23 mouse cellular contexts compared by ENCODE assay signal in the genomic region with DNA sequence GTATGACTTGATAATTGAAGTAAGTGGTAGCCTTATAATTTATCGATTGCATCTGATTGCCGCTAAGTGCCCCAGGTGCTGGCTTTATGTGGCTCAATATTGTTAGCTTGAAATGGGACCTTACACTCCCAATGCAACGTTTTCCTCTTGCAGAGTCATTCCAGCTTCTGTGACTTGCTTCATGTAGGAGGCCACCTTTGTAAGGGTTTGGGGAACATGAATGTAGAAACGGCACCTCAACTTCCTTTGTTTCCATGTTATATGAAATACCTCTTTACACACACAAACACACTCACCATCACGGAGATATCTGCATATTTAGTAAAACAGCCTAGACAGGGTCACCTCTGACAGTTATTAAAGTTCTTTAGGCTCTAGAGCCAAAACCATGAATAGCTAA. TPM values are rescaled to one million over a fixed set of nuclear protein-coding genes. Genes with fewer than 3 reads are reported as not detected.
DNase-seq lines count a peak whose midpoint lies in the region; ATAC-seq lines count a peak whose summit lies in the region.
"Had no signal": no experiment of that assay in that cellular context is flagged by ENCODE, and none has a peak within 500 bp of the region (broad histone marks: within the 10 kb centered on the region; RNA-seq: fewer than 3 reads in every experiment).

No protein-coding gene starts in this region.

- no peaks in the 10 kb centered on the region for H3K9me3 ChIP-seq in midbrain, embryonic 11.5 days (ENCODE audit: control insufficient read depth, low read length)
- no peaks in the 10 kb centered on the region for H3K9me3 ChIP-seq in midbrain, embryonic 15.5 days
- H3K9me3 ChIP-seq: embryonic facial prominence, embryonic 10.5 days; embryonic facial prominence, embryonic 12.5 days; forebrain, embryonic 13.5 days; forebrain, embryonic 15.5 days; G1E had no signal

- peaks cover 2% of the 10 kb centered on the region; the same call in 1 of the 2 replicates for H3K4me1 ChIP-seq in midbrain, embryonic 11.5 days (ENCODE audit: control insufficient read depth, insufficient read depth, low read length)
- no peaks in the 10 kb centered on the region for H3K4me1 ChIP-seq in midbrain, embryonic 15.5 days
- H3K4me1 ChIP-seq: embryonic facial prominence, embryonic 12.5 days; forebrain, embryonic 13.5 days; forebrain, embryonic 15.5 days had no signal

- no peaks in the 10 kb centered on the region for H3K27me3 ChIP-seq in midbrain, embryonic 11.5 days (ENCODE audit: control insufficient read depth, insufficient read depth, low read length)
- H3K27me3 ChIP-seq in midbrain, embryonic 15.5 days (replicated peaks): no peaks in the 10 kb centered on the region
- H3K27me3 ChIP-seq: CH12.LX; embryonic facial prominence, embryonic 12.5 days; forebrain, embryonic 13.5 days; forebrain, embryonic 15.5 days; Patski had no signal

- no peak overlapping the region for H3K9ac ChIP-seq in midbrain, embryonic 11.5 days (ENCODE audit: low read length)
- H3K9ac ChIP-seq in midbrain, embryonic 15.5 days: no peak overlapping the region
- H3K9ac ChIP-seq: embryonic facial prominence, embryonic 12.5 days; forebrain, embryonic 13.5 days; forebrain, embryonic 15.5 days had no signal

- no peak overlapping the region for H3K27ac ChIP-seq in midbrain, embryonic 11.5 days (ENCODE audit: low read depth, low read length)
- H3K27ac ChIP-seq in midbrain, embryonic 15.5 days: no peak overlapping the region
- H3K27ac ChIP-seq: embryonic facial prominence, embryonic 10.5 days; embryonic facial prominence, embryonic 12.5 days; forebrain, embryonic 13.5 days; forebrain, embryonic 15.5 days had no signal

- H3K36me3 ChIP-seq in midbrain, embryonic 11.5 days (ENCODE audit: control insufficient read depth, insufficient read depth, low read length): no peaks in the 10 kb centered on the region
- H3K36me3 ChIP-seq in midbrain, embryonic 15.5 days (replicated peaks): no peaks in the 10 kb centered on the region
- H3K36me3 ChIP-seq: embryonic facial prominence, embryonic 10.5 days; embryonic facial prominence, embryonic 12.5 days; forebrain, embryonic 15.5 days; G1E had no signal

- 86% methylated on average over 5 of the region's 5 CpGs for WGBS in midbrain, embryonic 11.5 days
- 82% methylated on average over 5 of the region's 5 CpGs for WGBS in midbrain, embryonic 15.5 days

- no peak overlapping the region for H3K4me2 ChIP-seq in midbrain, embryonic 11.5 days
- H3K4me2 ChIP-seq in midbrain, embryonic 15.5 days: no peak overlapping the region
- H3K4me2 ChIP-seq: embryonic facial prominence, embryonic 12.5 days; forebrain, embryonic 13.5 days; forebrain, embryonic 15.5 days had no signal

- ATAC-seq in midbrain, embryonic 11.5 days (ENCODE audit: low FRiP score): no peak
- ATAC-seq in midbrain, embryonic 15.5 days (replicated peaks): no peak
- ATAC-seq in megakaryocyte, adult 5-6 weeks (ENCODE audit: poor library complexity, severe bottlenecking): peak; percentile 53
- no peak for ATAC-seq in inflammation-experienced regulatory T-cells, adult 6 months
- ATAC-seq: activated CD4-positive, CD25-positive, alpha-beta regulatory T cell, adult 4 months; CD4-positive, CD25-positive, alpha-beta regulatory T cell, adult 4 months; forebrain, embryonic 13.5 days; forebrain, embryonic 15.5 days; Patski had no signal

- H3K4me3 ChIP-seq in midbrain, embryonic 11.5 days (ENCODE audit: low read depth, low read length): no peak overlapping the region
- H3K4me3 ChIP-seq in midbrain, embryonic 15.5 days: no peak overlapping the region
- H3K4me3 ChIP-seq: embryonic facial prominence, embryonic 10.5 days; embryonic facial prominence, embryonic 12.5 days; forebrain, embryonic 13.5 days; forebrain, embryonic 15.5 days had no signal

- peak; percentile 19 for DNase-seq in midbrain, embryonic 11.5 days (ENCODE audit: low spot score, missing footprints)
- no peak for DNase-seq in left cerebral cortex, adult 18-20 months (ENCODE audit: low spot score in 2 of 2)
- DNase-seq: adrenal gland, adult 8-10 months; adrenal gland, postnatal 14 days; adrenal gland, postnatal 36 days; B cell, adult 2 months; cerebellum, adult 11-12 months; cerebellum, adult 2 months; cerebellum, adult 9-10 months; cerebellum, postnatal 10 days; cerebellum, postnatal 25 days had no signal

RNA-seq across cellular contexts. Expression of gene Cep78, which starts 59.4 kb away (rescaled TPM):
- 49.6 and 50.9 TPM in 2 replicates for polyA plus RNA-seq in midbrain, embryonic 11.5 days (2014; fragmentation: Nextera tagmentation; extraction: Ambion mirVana)
- polyA plus RNA-seq in midbrain, embryonic 15.5 days (2015; fragmentation: Nextera tagmentation; extraction: Ambion mirVana): 31.1 and 33.6 TPM in 2 replicates
- 11.7 and 12.1 TPM in 2 replicates for total RNA-seq in megakaryocyte, adult 5-6 weeks (2015)
- 13.4 and 13.8 TPM in 2 replicates for total RNA-seq in megakaryocyte, adult 5-6 weeks (2017)
- total RNA-seq in left cerebral cortex, adult 18-20 months (2021): 1 to 10 TPM; 9.3 to 9.9 TPM
- polyA plus RNA-seq in inflammation-experienced regulatory T-cells, adult 6 months (2017; shearing (Covaris generic)): 1 to 10 TPM; 2.6 to 3.7 (median 3.0) TPM
